Mouse (Mus musculus): Measurements from ENCODE around the gene Nectin2.

Gene Nectin2

GRCm38 (mm10) chr7:19666750-19667149 lies 83.5 kb downstream of the Nectin2 start:
- in situ Hi-C loops (cut with MboI; ENCODE audit: low sequenced_read_pairs): loop anchor here (5.0 kb wide), 1 partner anchor 36 kb away; no protein-coding TSS in a partner anchor
